Mouse (Mus musculus): ENCODE data around the gene Tprn. TPM values are rescaled to one million over a fixed set of nuclear protein-coding genes. Genes with fewer than 3 reads are reported as not detected.

The Tprn gene
- total RNA-seq, 1 experiment = 21.6 TPM

DNA sequence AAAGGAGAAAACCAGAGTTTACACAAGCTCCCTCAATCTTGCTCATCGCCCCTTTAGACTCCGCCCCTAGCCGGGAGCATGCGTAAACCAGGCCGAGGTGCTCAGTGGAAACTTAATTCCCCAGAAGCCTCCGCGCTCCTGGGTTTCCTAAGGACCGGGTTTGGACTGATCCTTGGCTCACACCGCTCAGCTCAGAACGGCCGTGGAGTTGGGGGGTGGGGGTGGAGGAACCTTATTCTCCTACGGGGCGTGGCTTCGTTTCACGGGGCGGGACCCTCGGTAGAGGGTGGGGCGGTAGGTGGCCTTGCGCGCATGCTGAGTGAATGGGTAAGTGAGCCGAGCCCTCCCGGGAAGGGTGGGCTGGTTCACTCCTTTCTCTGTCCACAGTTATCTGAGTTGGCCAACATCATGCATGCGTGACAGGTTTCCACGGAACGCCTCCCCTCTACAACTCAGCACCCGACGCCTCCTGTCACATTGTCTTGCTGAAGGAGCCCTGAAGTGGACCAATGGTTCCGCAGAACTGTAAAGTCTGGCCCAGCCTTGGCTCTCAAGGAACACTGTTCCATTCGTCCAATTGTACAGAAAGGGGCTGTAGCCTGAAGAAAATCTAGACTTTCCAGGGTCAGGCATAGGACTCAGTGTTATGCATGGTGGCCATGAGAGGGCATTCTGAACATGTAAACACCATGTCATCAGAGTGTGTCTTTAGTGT is 21.5 kb upstream of the Tprn start:
- Histone ChIP-seq H3K9me3 (ENCODE audit: control insufficient read depth, insufficient read depth, low read depth, low read length) (no peaks in the 10 kb centered on the region), H3K4me1 (ENCODE audit: control insufficient read depth in 2 of 2, insufficient read depth in 2 of 2, low read length in 2 of 2, poor library complexity in 1 of 2) (peaks cover 11 to 41% of the 10 kb centered on the region in 2 experiments), H3K36me3 (ENCODE audit: control insufficient read depth, insufficient read depth, low read length, poor library complexity, severe bottlenecking) (peaks cover 3% of the 10 kb centered on the region; the same call in 1 of the 2 replicates), H3K4me3 (ENCODE audit: insufficient read depth in 1 of 2, low read depth in 1 of 2, low read length in 2 of 2, poor library complexity in 1 of 2, severe bottlenecking in 1 of 2) (peak overlapping the region; percentile 9 to 35), H3K27ac (ENCODE audit: insufficient read depth, low read depth, low read length, poor library complexity, severe bottlenecking) (no peak overlapping the region; the same call in 1 of the 2 replicates), H3K9ac (ENCODE audit: insufficient read depth, low read depth, low read length, poor library complexity, severe bottlenecking) (peak overlapping the region; percentile 27; the same call in 1 of the 2 replicates)
- peak; percentile 56; the same call in 1 of the 2 replicates for TF ChIP-seq HCFC1 (IDR thresholded peaks at IDR 0.05; ENCODE audit: borderline replicate concordance, insufficient read depth, low read length)
- TF ChIP-seq ZNF384 (IDR thresholded peaks at IDR 0.05; ENCODE audit: low read depth, low read length) = no peak
- DNase-seq (ENCODE audit: low read depth, low spot score) = peak; percentile 91
- in situ Hi-C loops (cut with MboI; ENCODE audit: low sequenced_read_pairs in 2 of 2, unreplicated experiment in 2 of 2) = no loop called here

DNA sequence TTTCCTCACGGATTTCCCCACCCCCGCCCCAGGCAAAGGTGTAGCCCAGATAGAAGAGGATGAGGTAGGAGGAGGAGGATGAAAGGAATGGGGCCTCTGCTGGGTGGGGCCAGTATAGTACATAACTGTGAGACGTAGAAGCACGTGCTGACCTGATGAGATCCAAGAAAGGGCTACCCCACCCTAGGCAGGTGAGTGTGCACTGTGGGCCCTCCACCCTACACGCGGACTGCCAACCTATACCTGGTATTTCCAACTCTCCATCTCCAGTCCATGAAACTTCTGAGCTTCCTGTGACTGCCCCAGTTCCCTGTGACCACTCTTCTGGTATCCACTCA is 21.0 kb upstream of the Tprn start:
- H3K4me1 ChIP-seq (ENCODE audit: control insufficient read depth in 2 of 2, insufficient read depth in 2 of 2, low read length in 2 of 2, poor library complexity in 1 of 2) = peaks cover 10 to 35% of the 10 kb centered on the region in 2 experiments
- H3K4me3 ChIP-seq (ENCODE audit: insufficient read depth in 1 of 2, low read depth in 1 of 2, low read length in 2 of 2, poor library complexity in 1 of 2, severe bottlenecking in 1 of 2) = peak overlapping the region; percentile 9 to 83
- H3K36me3 ChIP-seq (ENCODE audit: control insufficient read depth, insufficient read depth, low read length, poor library complexity, severe bottlenecking) = peaks cover 4% of the 10 kb centered on the region; the same call in 1 of the 2 replicates
- H3K9ac ChIP-seq (ENCODE audit: insufficient read depth, low read depth, low read length, poor library complexity, severe bottlenecking) = no peak overlapping the region
- H3K9me3 ChIP-seq (ENCODE audit: control insufficient read depth, insufficient read depth, low read depth, low read length) = no peaks in the 10 kb centered on the region
- H3K27ac ChIP-seq (ENCODE audit: insufficient read depth, low read depth, low read length, poor library complexity, severe bottlenecking) = no peak overlapping the region
- no peak for DNase-seq (ENCODE audit: low read depth, low spot score)
- in situ Hi-C loops (cut with MboI; ENCODE audit: low sequenced_read_pairs in 2 of 2, unreplicated experiment in 2 of 2) = no loop called here
- TF ChIP-seq CHD2 (IDR thresholded peaks at IDR 0.05; ENCODE audit: low read depth, low read length) = no peak
- TF ChIP-seq MAFK (IDR thresholded peaks at IDR 0.05; ENCODE audit: insufficient read depth, low read depth, low read length) = no peak
- TF ChIP-seq HCFC1 (IDR thresholded peaks at IDR 0.05; ENCODE audit: borderline replicate concordance, insufficient read depth, low read length) = no peak
- no peak for TF ChIP-seq ZNF384 (IDR thresholded peaks at IDR 0.05; ENCODE audit: low read depth, low read length)
- TF ChIP-seq ZC3H11A (IDR thresholded peaks at IDR 0.05; ENCODE audit: borderline replicate concordance, low read depth, low read length) = no peak

DNA sequence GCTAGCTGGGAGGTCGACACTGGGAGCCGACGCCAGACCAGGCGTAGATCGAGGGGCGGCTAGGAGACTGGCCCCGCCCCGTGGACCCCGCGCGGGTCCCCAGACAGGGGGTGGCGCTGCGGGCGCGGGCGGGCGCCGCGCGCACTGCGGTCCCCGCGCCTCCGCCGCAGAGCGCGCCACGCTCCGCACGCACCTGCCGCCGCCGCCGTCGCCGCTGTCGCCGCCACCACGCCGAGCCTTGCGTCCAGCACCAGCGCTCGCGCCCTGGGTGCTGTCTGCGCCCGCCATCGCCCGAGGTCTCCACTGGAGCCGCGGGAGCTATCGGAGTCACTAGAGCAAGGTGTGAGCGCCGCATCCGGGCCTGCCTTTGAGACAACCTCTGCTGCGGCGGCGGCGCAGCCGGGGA is 20.3 kb upstream of the Tprn start, which contains the start of the genes Rnf208 and Cysrt1:
Gene Rnf208, plus strand, starts transcription at position 155 of the 406 bp plus-strand sequence.
Gene Cysrt1, minus strand, starts transcription at position 352 of the 406 bp plus-strand sequence.
- H3K27ac ChIP-seq (ENCODE audit: insufficient read depth, low read depth, low read length, poor library complexity, severe bottlenecking) = no peak within 1 kb of the TSS; the same call in 1 of the 2 replicates
- in situ Hi-C loops (cut with MboI; ENCODE audit: low sequenced_read_pairs in 2 of 2, unreplicated experiment in 2 of 2) = no loop called here
- TF ChIP-seq CHD2 (IDR thresholded peaks at IDR 0.05; ENCODE audit: low read depth, low read length) (no peak), ZNF384 (IDR thresholded peaks at IDR 0.05; ENCODE audit: low read depth, low read length) (no peak), ZC3H11A (IDR thresholded peaks at IDR 0.05; ENCODE audit: borderline replicate concordance, low read depth, low read length) (no peak), MAFK (IDR thresholded peaks at IDR 0.05; ENCODE audit: insufficient read depth, low read depth, low read length) (no peak), HCFC1 (IDR thresholded peaks at IDR 0.05; ENCODE audit: borderline replicate concordance, insufficient read depth, low read length) (no peak)

DNA sequence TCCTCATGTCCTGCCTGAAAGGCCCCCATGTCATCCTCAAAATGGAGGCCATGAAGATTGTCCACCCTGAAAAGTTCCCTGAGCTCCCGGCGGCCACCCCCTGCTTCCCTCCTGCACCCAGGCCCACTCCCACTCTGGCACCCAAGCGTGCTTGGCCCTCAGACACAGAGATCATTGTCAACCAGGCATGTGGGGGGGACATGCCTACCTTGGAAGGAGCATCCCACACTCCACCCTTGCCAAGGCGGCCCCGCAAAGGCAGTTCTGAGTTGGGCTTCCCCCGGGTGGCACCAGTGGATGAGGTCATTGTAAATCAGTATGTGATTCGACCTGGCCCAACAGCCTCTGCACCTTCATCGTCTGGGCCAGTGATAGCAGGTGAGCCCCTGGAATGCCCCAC is 19.1 kb upstream of the Tprn start:
- H3K4me3 ChIP-seq (ENCODE audit: insufficient read depth in 1 of 2, low read depth in 1 of 2, low read length in 2 of 2, poor library complexity in 1 of 2, severe bottlenecking in 1 of 2) = no peak overlapping the region
- TF ChIP-seq MAFK (IDR thresholded peaks at IDR 0.05; ENCODE audit: insufficient read depth, low read depth, low read length) (no peak), HCFC1 (IDR thresholded peaks at IDR 0.05; ENCODE audit: borderline replicate concordance, insufficient read depth, low read length) (no peak)
- H3K36me3 ChIP-seq (ENCODE audit: control insufficient read depth, insufficient read depth, low read length, poor library complexity, severe bottlenecking) = peaks cover 19% of the 10 kb centered on the region
- no peak for DNase-seq (ENCODE audit: low read depth, low spot score)
- peaks cover 8 to 23% of the 10 kb centered on the region in 2 experiments; a peak in 3 of 4 replicates for H3K4me1 ChIP-seq (ENCODE audit: control insufficient read depth in 2 of 2, insufficient read depth in 2 of 2, low read length in 2 of 2, poor library complexity in 1 of 2)
- H3K9me3 ChIP-seq (ENCODE audit: control insufficient read depth, insufficient read depth, low read depth, low read length) = no peaks in the 10 kb centered on the region
- no peak overlapping the region for H3K27ac ChIP-seq (ENCODE audit: insufficient read depth, low read depth, low read length, poor library complexity, severe bottlenecking)
- H3K9ac ChIP-seq (ENCODE audit: insufficient read depth, low read depth, low read length, poor library complexity, severe bottlenecking) = no peak overlapping the region
- in situ Hi-C loops (cut with MboI; ENCODE audit: low sequenced_read_pairs in 2 of 2, unreplicated experiment in 2 of 2) = no loop called here

More for the DNA sequence above, 20.3 kb upstream of the Tprn start, which contains the start of the genes Rnf208 and Cysrt1:
- peaks cover 8 to 30% of the 10 kb centered on the region in 2 experiments; a peak in 3 of 4 replicates for H3K4me1 ChIP-seq (ENCODE audit: control insufficient read depth in 2 of 2, insufficient read depth in 2 of 2, low read length in 2 of 2, poor library complexity in 1 of 2)
- no peak for DNase-seq (ENCODE audit: low read depth, low spot score)
- peak within 1 kb of the TSS; percentile 82 for H3K9ac ChIP-seq (ENCODE audit: insufficient read depth, low read depth, low read length, poor library complexity, severe bottlenecking)
- no peaks in the 10 kb centered on the region for H3K9me3 ChIP-seq (ENCODE audit: control insufficient read depth, insufficient read depth, low read depth, low read length)
- peaks cover 7% of the 10 kb centered on the region; the same call in 1 of the 2 replicates for H3K36me3 ChIP-seq (ENCODE audit: control insufficient read depth, insufficient read depth, low read length, poor library complexity, severe bottlenecking)
- H3K4me3 ChIP-seq (ENCODE audit: insufficient read depth in 1 of 2, low read depth in 1 of 2, low read length in 2 of 2, poor library complexity in 1 of 2, severe bottlenecking in 1 of 2) = peak within 1 kb of the TSS; percentile 78 to 83

Data from ES-E14 (cell line).